Mouse (Mus musculus) MEL (cell line): Measurements from ENCODE around the gene Tlx2. TPM values are rescaled to one million over a fixed set of nuclear protein-coding genes. Genes with fewer than 3 reads are reported as not detected.

ENCODE experiments used
- DNase-seq: peaks from one replicate; pipeline ENCODE4 v3.0.0; 2011; ENCODE audit warnings: low read depth, low spot score
- H3K27ac ChIP-seq: 2 replicates; pipeline ENCODE4 v1.5.1; 2012; ENCODE audit warnings: low read depth, mild to moderate bottlenecking, control low read depth, low read length, moderate library complexity; ENCODE audit not compliant: control insufficient read depth
- H3K27me3 ChIP-seq, 2 experiments: fragments of 150-350 bp in 1 of 2; sonication (generic) in 1 of 2; 2 replicates each; pipeline ENCODE4 v1.6.1; 2012; ENCODE audit warnings: low read length in 2 of 2, mild to moderate bottlenecking in 2 of 2, improper control_type of control experiment in 1 of 2, moderate library complexity in 1 of 2; ENCODE audit not compliant: insufficient read depth in 2 of 2, control insufficient read depth in 1 of 2
- H3K36me3 ChIP-seq, 2 experiments: 2 replicates each; pipeline ENCODE4 v1.6.1; 2012 to 2014; ENCODE audit warnings: low read length in 2 of 2, improper control_type of control experiment in 1 of 2, inconsistent platforms in 1 of 2, mild to moderate bottlenecking in 1 of 2; ENCODE audit not compliant: insufficient read depth in 2 of 2, control insufficient read depth in 1 of 2
- H3K4me1 ChIP-seq, 2 experiments: fragments of 150-350 bp in 1 of 2; sonication (generic) in 1 of 2; 2 replicates each; pipeline ENCODE4 v1.6.1; 2012; ENCODE audit warnings: low read length in 2 of 2, improper control_type of control experiment in 1 of 2, mild to moderate bottlenecking in 1 of 2; ENCODE audit not compliant: insufficient read depth in 2 of 2, control insufficient read depth in 1 of 2
- H3K4me3 ChIP-seq, 2 experiments: fragments of 150-350 bp in 1 of 2; sonication (generic) in 1 of 2; 2 replicates each; pipeline ENCODE4 v1.5.1; 2012; ENCODE audit warnings: low read depth in 2 of 2, low read length in 2 of 2, mild to moderate bottlenecking in 2 of 2, moderate library complexity in 2 of 2, control low read depth in 1 of 2, improper control_type of control experiment in 1 of 2; ENCODE audit not compliant: control insufficient read depth in 1 of 2, insufficient read depth in 1 of 2
- H3K79me2 ChIP-seq: 2 replicates; pipeline ENCODE4 v1.6.1; 2012; ENCODE audit warnings: mild to moderate bottlenecking, low read length, moderate library complexity; ENCODE audit not compliant: control insufficient read depth, poor library complexity, insufficient read depth
- H3K9ac ChIP-seq: 2 replicates; pipeline ENCODE4 v1.6.1; 2012; ENCODE audit warnings: low read depth, mild to moderate bottlenecking, control low read depth, low read length, moderate library complexity; ENCODE audit not compliant: control insufficient read depth, poor library complexity, severe bottlenecking
- H3K9me3 ChIP-seq: fragments of 150-350 bp; sonication (generic); replicated peaks from 2 replicates; pipeline ENCODE4 v1.6.1; 2012; ENCODE audit warnings: mild to moderate bottlenecking, low read length, improper control_type of control experiment, moderate library complexity; ENCODE audit not compliant: insufficient read depth
- CTCF ChIP-seq, 3 experiments: IDR thresholded peaks in 2 of 3; conservative IDR thresholded peaks in 1 of 3; 2 replicates each; pipeline ENCODE4 v1.5.1; 2011 to 2012; ENCODE audit warnings: low read length in 3 of 3, low read depth in 2 of 3, mild to moderate bottlenecking in 2 of 3, improper control_type of control experiment in 1 of 3, inconsistent platforms in 1 of 3, mixed read lengths in 1 of 3, moderate library complexity in 1 of 3; ENCODE audit not compliant: control insufficient read depth in 1 of 3, insufficient read depth in 1 of 3, poor library complexity in 1 of 3, severe bottlenecking in 1 of 3
- E2F4 ChIP-seq: IDR thresholded peaks from 2 replicates; pipeline ENCODE4 v1.6.1; 2011; ENCODE audit warnings: low read depth, low read length, improper control_type of control experiment, borderline replicate concordance
- EP300 ChIP-seq, 2 experiments: IDR thresholded peaks; 2 replicates each; pipeline ENCODE4 v1.6.1; 2011; ENCODE audit warnings: improper control_type of control experiment in 2 of 2, low read length in 2 of 2, low read depth in 1 of 2, mild to moderate bottlenecking in 1 of 2
- GABPA ChIP-seq: IDR thresholded peaks from 2 replicates; pipeline ENCODE4 v1.6.1; 2012; ENCODE audit warnings: low read depth, mild to moderate bottlenecking, inconsistent platforms, low read length, improper control_type of control experiment, moderate library complexity
- HCFC1 ChIP-seq: IDR thresholded peaks from 2 replicates; pipeline ENCODE4 v1.6.1; 2012; ENCODE audit warnings: low read depth, mild to moderate bottlenecking, inconsistent platforms, low read length, improper control_type of control experiment, moderate library complexity
- MXI1 ChIP-seq: IDR thresholded peaks from 2 replicates; pipeline ENCODE4 v1.6.1; 2011; ENCODE audit warnings: mild to moderate bottlenecking, low read depth, low read length, improper control_type of control experiment
- MYB ChIP-seq: IDR thresholded peaks from 2 replicates; pipeline ENCODE4 v1.6.1; 2011; ENCODE audit warnings: mild to moderate bottlenecking, low read depth, low read length, improper control_type of control experiment
- NELFE ChIP-seq: IDR thresholded peaks from 2 replicates; pipeline ENCODE4 v1.6.1; 2011; ENCODE audit warnings: low read depth, low read length, improper control_type of control experiment
- POLR2A ChIP-seq, 2 experiments: IDR thresholded peaks; 2 replicates each; pipeline ENCODE4 v1.6.1; 2011 to 2012; ENCODE audit warnings: low read length in 2 of 2, mild to moderate bottlenecking in 2 of 2, control low read depth in 1 of 2, improper control_type of control experiment in 1 of 2, low read depth in 1 of 2, moderate library complexity in 1 of 2; ENCODE audit not compliant: control insufficient read depth in 1 of 2, insufficient read depth in 1 of 2, poor library complexity in 1 of 2
- POLR2AphosphoS2 ChIP-seq: IDR thresholded peaks from 2 replicates; pipeline ENCODE4 v1.6.1; 2011; ENCODE audit warnings: low read length, improper control_type of control experiment
- RAD21 ChIP-seq: IDR thresholded peaks from 2 replicates; pipeline ENCODE4 v1.6.1; 2011; ENCODE audit warnings: mild to moderate bottlenecking, low read depth, low read length, improper control_type of control experiment
- RCOR1 ChIP-seq: IDR thresholded peaks from 2 replicates; pipeline ENCODE4 v1.6.1; 2012; ENCODE audit warnings: low read depth, mild to moderate bottlenecking, inconsistent platforms, low read length, improper control_type of control experiment
- TAL1 ChIP-seq: IDR thresholded peaks from 2 replicates; pipeline ENCODE4 v1.6.1; 2012; ENCODE audit warnings: mild to moderate bottlenecking, inconsistent platforms, low read length, moderate library complexity, mixed read lengths
- UBTF ChIP-seq: IDR thresholded peaks from 2 replicates; pipeline ENCODE4 v1.6.1; 2012; ENCODE audit warnings: low read depth, mild to moderate bottlenecking, inconsistent platforms, low read length, improper control_type of control experiment, moderate library complexity, borderline replicate concordance; ENCODE audit not compliant: insufficient read depth
- USF2 ChIP-seq, 2 experiments: IDR thresholded peaks; 2 replicates each; pipeline ENCODE4 v1.6.1; 2011 to 2012; ENCODE audit warnings: improper control_type of control experiment in 2 of 2, low read length in 2 of 2, borderline replicate concordance in 1 of 2, inconsistent platforms in 1 of 2, low read depth in 1 of 2, mild to moderate bottlenecking in 1 of 2; ENCODE audit not compliant: insufficient read depth in 1 of 2
- ZKSCAN1 ChIP-seq: IDR thresholded peaks from 2 replicates; pipeline ENCODE4 v1.6.1; 2012; ENCODE audit warnings: low read depth, mild to moderate bottlenecking, inconsistent platforms, low read length, improper control_type of control experiment, moderate library complexity
- polyA plus RNA-seq, 2 experiments: library from polyadenylated mRNA; stranded (reverse) in 1 of 2; unstranded in 1 of 2; fragments of >175 nt in 1 of 2; fragments of >200 nt in 1 of 2; gene quantifications; 2 replicates each; pipeline versions ENCODE4 v1.2.1 to v1.2.4; 2012; ENCODE audit warnings: low replicate concordance in 2 of 2, low read depth in 1 of 2; ENCODE audit not compliant: insufficient read length in 2 of 2, insufficient read depth in 1 of 2, missing spikeins in 1 of 2
- total RNA-seq: library from RNA; depleted of rRNA; stranded (reverse); fragments of 300-350 nt; gene quantifications from 2 replicates; pipeline ENCODE4 v1.2.3, GENCODE M21; 2012

Gene Tlx2
- total and polyA plus RNA-seq, 3 experiments = not detected

DNA sequence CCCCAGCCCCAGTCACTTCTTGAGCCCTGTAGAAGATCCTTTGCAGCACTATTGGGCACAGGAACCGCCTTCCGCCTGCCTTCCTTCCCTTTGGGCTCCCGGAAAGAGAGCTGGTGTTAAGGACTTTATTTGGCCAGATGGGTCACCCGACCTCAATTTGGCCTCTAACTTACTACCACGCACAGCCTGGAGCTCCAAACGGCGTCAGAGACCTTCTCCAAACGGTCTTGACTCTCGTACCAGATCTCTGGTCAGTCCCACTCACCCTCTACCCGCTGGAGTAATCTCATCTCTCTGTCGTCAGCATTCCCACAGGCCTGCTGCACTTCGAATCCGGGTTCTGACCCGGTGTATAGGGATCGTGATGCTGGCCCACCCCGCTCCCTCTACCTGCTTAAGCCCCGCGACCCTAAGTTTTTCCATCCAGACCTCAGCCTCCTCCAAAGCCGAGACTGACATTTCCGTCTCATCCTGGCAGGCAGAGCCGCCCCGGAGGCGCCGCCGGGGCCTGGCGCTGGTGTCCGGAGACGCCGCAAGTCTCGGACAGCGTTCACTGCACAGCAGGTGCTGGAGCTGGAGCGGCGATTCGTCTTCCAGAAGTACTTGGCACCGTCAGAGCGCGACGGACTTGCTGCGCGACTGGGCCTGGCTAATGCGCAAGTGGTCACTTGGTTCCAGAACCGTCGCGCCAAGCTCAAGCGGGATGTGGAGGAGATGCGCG is 17.3 kb upstream of the Tlx2 start:
- no peak for DNase-seq
- Histone ChIP-seq H3K79me2 (no peaks in the 10 kb centered on the region), H3K4me3 (no peak overlapping the region), H3K9me3 (no peaks in the 10 kb centered on the region), H3K27me3 (peaks cover 2 to 4% of the 10 kb centered on the region in 2 experiments; a peak in 2 of 4 replicates), H3K27ac (no peak overlapping the region), H3K4me1 (no peaks in the 10 kb centered on the region), H3K36me3 (no peaks in the 10 kb centered on the region), H3K9ac (no peak overlapping the region)
- TF ChIP-seq TAL1 = no peak
- no peak for TF ChIP-seq POLR2A (IDR thresholded peaks at IDR 0.05; ENCODE audit: control insufficient read depth in 1 of 2, insufficient read depth in 1 of 2, low read depth in 1 of 2, low read length in 2 of 2, poor library complexity in 1 of 2)
- no peak for TF ChIP-seq MXI1
- TF ChIP-seq E2F4 = no peak
- no peak for TF ChIP-seq POLR2AphosphoS2
- TF ChIP-seq RAD21 = no peak
- no peak for TF ChIP-seq UBTF
- TF ChIP-seq USF2 (IDR thresholded peaks at IDR 0.05; ENCODE audit: borderline replicate concordance in 1 of 2, insufficient read depth in 1 of 2, low read depth in 1 of 2, low read length in 2 of 2) = no peak
- no peak for TF ChIP-seq EP300 (IDR thresholded peaks at IDR 0.05; ENCODE audit: low read depth in 1 of 2, low read length in 2 of 2)
- no peak for TF ChIP-seq RCOR1
- no peak for TF ChIP-seq CTCF (IDR thresholded peaks at IDR 0.05 in 2 of 3, conservative IDR thresholded peaks at IDR 0.05 in 1 of 3; ENCODE audit: control insufficient read depth in 1 of 3, insufficient read depth in 1 of 3, low read depth in 2 of 3, low read length in 3 of 3, poor library complexity in 1 of 3, severe bottlenecking in 1 of 3)
- no peak for TF ChIP-seq HCFC1
- no peak for TF ChIP-seq GABPA
- no peak for TF ChIP-seq MYB
- no peak for TF ChIP-seq ZKSCAN1
- no peak for TF ChIP-seq NELFE

DNA sequence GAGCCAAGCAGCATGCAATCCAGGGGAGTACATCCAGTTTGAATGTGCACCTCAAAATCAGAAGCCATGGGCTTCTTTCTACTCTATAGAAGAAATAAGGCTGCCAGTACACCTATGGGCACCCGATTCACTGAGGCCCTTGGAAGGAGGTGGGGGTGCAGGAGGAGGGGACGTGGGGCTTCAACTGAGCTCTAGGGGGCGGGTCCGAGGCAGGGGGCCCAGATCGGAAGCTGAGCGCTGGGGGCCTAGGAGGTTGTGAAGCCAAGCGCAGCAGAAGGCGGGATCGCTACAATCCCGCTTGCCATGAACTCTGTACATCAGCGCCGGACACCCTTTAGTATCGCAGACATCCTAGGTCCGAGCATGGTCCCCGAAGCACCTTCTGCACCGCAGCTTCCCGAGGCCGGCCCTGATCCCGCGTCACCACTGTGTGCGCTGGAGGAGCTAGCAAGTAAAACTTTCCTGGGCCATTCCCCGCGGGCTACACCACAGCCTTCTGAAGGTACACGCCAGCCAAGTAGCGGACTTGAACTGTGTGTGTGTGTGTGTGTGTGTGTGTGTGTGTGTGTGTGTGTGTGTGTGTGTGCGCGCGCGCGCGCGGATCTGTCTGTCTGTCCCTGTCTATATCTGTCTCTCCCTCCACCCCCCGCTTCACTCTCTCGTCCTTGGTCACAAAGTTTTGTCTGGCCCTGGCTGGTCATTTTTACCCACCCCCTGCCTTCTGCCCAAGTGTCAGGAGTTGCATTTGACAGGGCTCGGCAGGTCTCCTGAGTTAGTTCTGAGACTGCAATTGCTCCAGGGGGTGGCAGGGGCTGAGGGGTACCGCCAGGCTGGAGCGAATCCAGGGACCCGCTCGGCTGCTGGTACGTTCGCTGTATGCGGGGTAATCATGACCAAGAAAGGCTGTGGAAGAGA is 16.3 kb upstream of the Tlx2 start, which contains the start of gene Lbx2:
Gene Lbx2 (plus strand): TSS at position 247 of the 915 bp plus-strand sequence.
- Histone ChIP-seq H3K27ac (no peak within 1 kb of the TSS), H3K9me3 (no peaks in the 10 kb centered on the region), H3K9ac (no peak within 1 kb of the TSS), H3K79me2 (no peaks in the 10 kb centered on the region), H3K36me3 (no peaks in the 10 kb centered on the region), H3K4me3 (no peak within 1 kb of the TSS), H3K27me3 (peaks cover 2 to 4% of the 10 kb centered on the region in 2 experiments; a peak in 2 of 4 replicates), H3K4me1 (no peaks in the 10 kb centered on the region)
- TF ChIP-seq MYB (no peak), POLR2AphosphoS2 (no peak)
- no peak for DNase-seq
